Mouse (Mus musculus) olfactory bulb, adult 2 months (tissue): ENCODE data around the gene Itih4. TPM values are rescaled to one million over a fixed set of nuclear protein-coding genes. Genes with fewer than 3 reads are reported as not detected.

Experiments used
- H3K27ac ChIP-seq: fragments of 200-500 bp; 2 replicates; pipeline ENCODE4 v1.5.1; 2012; ENCODE audit warnings: low read depth, low read length; ENCODE audit not compliant: insufficient read depth
- H3K4me1 ChIP-seq: fragments of 200-500 bp; 2 replicates; pipeline ENCODE4 v1.6.1; 2012; ENCODE audit warnings: low read length; ENCODE audit not compliant: control insufficient read depth, insufficient read depth
- H3K4me3 ChIP-seq: fragments of 200-500 bp; 2 replicates; pipeline ENCODE4 v1.5.1; 2012; ENCODE audit warnings: mild to moderate bottlenecking, low read depth, low read length, moderate library complexity; ENCODE audit not compliant: insufficient read depth
- CTCF ChIP-seq: fragments of 200-500 bp; IDR thresholded peaks from 2 replicates; pipeline ENCODE4 v1.5.1; 2012; ENCODE audit warnings: low read depth, mild to moderate bottlenecking, low read length, moderate library complexity; ENCODE audit not compliant: insufficient read depth
- POLR2A ChIP-seq: fragments of 200-500 bp; IDR thresholded peaks from 2 replicates; pipeline ENCODE4 v1.6.1; 2012; ENCODE audit warnings: mild to moderate bottlenecking, low read depth, low read length, moderate library complexity; ENCODE audit not compliant: insufficient read depth
- WGBS: fragments of 180-500 bp; shearing (Covaris S2); methylation state at CpG from one replicate; pipeline ENCODE4 v1.1.7; 2018; 5-methylcytosine and 5-hydroxymethylcytosine counted together
- polyA plus RNA-seq: library from polyadenylated mRNA; stranded (reverse); fragments of >200 nt; gene quantifications from 2 replicates; pipeline ENCODE4 v1.2.4, GENCODE M21; 2012; ENCODE audit warnings: low replicate concordance; ENCODE audit not compliant: missing spikeins, insufficient read depth, insufficient read length

The Itih4 gene
- polyA plus RNA-seq, 1 experiment, result not detected

DNA sequence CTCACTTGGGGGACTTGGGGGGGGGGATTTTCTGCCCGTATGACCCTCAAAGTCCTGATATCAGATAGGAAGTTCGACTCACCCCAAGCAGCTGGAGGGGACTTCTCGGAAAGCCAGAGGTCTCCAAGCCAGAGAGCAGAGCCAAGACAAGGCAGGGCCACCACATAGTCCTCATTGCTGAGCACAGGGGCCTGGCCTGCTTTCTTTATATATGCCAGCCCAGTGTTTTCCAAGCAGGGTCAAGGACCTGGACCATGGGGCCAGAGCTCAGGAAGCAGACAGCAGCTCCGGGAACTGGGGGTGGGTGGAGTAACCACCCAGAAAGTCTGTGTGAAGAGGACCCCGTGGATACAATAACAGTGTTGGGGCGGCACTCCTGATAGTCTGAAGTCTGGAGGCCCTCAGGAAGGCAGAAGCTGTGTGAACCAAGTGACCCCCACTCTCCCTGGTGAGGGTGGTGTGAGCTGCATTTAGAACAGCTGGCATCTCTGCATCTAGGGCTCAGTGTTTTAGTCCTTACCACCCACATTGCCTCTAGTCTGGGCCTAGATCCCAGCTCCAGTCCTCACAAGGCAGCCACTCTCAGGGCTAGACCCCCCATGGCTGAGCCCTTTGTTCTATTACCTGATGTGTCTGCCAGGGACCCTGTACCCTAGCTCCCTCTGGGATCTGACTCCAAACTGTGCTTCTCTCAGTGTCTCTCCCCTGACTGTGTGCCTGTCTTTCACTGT is 37.3 kb downstream of the Itih4 start, which contains the start of gene Itih3:
Gene Itih3, minus strand, starts transcription at position 386 of the 731 bp plus-strand sequence.
- TF ChIP-seq CTCF (no peak), POLR2A (no peak)
- Histone ChIP-seq H3K4me3 (no peak within 1 kb of the TSS), H3K4me1 (peaks cover 5% of the 10 kb centered on the region; the same call in 1 of the 2 replicates), H3K27ac (peak within 1 kb of the TSS; percentile 38)
- 47% methylated on average over 6 of the region's 6 CpGs for whole genome bisulfite sequencing

DNA sequence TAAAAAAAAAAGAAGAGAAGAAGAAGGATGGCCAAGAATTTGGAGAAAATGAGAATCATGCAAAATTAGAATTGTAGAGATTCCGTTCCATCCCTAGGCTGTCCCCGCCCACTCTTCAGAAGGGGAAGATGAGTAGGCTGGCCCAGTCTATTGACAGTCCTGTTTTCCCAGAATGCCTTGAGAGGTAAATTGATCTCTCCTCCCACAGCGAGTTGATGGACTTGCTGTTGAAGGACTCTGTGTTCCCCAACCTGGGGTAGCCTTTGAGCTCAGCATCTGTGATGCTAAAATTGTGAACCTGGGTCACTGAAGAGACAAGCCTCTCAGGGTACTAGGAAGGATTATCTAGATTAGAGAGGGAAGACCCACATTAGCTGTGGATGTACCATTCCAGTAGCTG is 39.2 kb downstream of the Itih4 start:
- 93% methylated on average over 3 of the region's 3 CpGs for WGBS
- Histone ChIP-seq H3K27ac (no peak overlapping the region), H3K4me3 (no peak overlapping the region), H3K4me1 (peaks cover 5% of the 10 kb centered on the region; the same call in 1 of the 2 replicates)
- TF ChIP-seq CTCF (no peak), POLR2A (no peak)

DNA sequence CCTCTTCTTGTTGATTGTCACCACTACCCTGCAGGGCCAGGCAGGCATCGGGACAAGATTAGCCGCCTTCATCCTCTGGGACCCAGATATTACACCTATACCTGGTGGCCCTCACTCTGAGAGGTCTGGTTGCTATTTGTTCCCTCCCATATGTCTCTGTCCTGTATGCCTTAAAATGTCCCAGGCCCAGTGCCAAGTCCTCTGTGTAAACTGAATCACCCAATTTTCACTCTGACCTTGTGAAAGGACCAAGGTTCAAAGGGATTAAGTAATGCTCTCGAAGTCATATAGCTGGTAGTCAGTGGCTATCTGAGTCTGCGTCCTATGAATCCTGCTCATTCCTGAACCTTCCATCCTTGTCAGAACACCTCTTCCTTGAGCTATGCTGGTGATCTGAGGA is 44.1 kb downstream of the Itih4 start:
- Histone ChIP-seq H3K4me3 (no peak overlapping the region), H3K27ac (no peak overlapping the region), H3K4me1 (no peaks in the 10 kb centered on the region)
- 96% methylated on average over 4 of the region's 4 CpGs for WGBS
- TF ChIP-seq POLR2A (no peak), CTCF (no peak)

DNA sequence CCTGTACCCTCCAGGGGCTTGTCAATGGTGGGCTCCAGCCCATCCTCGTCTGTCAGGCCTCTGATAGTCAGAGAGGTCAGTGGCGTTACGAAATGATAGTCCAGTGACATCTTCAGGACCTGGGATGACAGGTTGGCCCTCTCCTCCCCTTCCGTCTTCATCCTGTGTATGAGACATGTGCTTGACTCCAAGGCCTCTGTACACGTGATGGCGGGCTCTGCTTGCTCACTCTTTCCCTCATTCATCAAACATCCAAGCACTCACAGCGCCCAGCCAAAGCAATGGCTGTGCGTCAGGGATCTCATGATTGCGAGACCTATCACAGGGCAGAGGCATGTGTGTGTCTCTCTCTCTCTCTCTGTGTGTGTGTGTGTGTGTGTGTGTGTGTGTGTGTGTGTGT is 47.1 kb downstream of the Itih4 start:
- TF ChIP-seq CTCF, result no peak
- no peak for TF ChIP-seq POLR2A
- no peaks in the 10 kb centered on the region for H3K4me1 ChIP-seq
- WGBS, result 90% methylated on average over 9 of the region's 9 CpGs
- no peak overlapping the region for H3K4me3 ChIP-seq
- H3K27ac ChIP-seq, result no peak overlapping the region

DNA sequence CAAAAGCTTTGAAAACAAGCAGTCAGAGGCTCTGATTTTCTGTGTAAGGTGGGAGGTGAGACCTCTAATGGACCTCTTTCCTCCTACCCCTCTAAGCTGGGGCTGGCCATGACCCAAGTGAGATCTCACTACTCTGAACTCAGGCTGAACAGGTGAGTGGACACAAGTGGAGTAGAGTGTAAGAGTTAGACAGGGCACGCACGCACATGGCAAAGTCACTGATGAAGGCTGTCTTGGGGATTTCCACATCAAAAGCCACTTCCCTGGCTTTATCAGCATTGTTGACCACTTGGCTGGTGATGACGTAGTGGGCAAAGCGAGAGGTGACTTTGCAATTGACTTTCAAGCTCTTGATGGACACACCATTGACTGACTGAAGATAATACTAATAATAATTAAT is 56.0 kb downstream of the Itih4 start:
- no peak overlapping the region for H3K27ac ChIP-seq
- TF ChIP-seq POLR2A, result no peak
- TF ChIP-seq CTCF, result no peak
- H3K4me3 ChIP-seq, result no peak overlapping the region
- WGBS, result 95% methylated on average over 4 of the region's 4 CpGs
- no peaks in the 10 kb centered on the region for H3K4me1 ChIP-seq

DNA sequence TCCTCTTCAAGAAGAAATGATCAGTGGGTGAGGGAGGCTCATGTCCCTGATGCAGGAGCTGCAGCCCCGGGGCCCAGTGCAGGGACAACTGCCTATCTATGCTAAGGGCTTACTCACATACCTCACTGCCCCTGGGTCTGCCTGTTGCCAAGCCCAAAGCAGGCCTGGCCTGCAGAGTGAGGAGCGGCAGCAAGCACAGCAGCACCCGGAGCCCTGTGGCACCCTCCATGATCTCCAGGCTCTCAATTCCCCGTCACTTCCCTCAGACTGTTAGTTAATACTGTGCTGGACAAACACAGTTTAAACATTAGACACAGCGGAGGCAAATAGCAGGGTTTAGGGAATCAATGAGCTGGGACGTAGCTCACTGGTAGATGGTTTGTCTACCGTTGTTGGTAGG is 56.8 kb downstream of the Itih4 start, which contains the start of gene Itih1:
Gene Itih1, minus strand, starts transcription at position 252 of the 400 bp plus-strand sequence.
- 88% methylated on average over 7 of the region's 7 CpGs for WGBS
- no peak for TF ChIP-seq POLR2A
- no peak for TF ChIP-seq CTCF
- Histone ChIP-seq H3K4me3 (no peak within 1 kb of the TSS), H3K4me1 (no peaks in the 10 kb centered on the region), H3K27ac (no peak within 1 kb of the TSS)

DNA sequence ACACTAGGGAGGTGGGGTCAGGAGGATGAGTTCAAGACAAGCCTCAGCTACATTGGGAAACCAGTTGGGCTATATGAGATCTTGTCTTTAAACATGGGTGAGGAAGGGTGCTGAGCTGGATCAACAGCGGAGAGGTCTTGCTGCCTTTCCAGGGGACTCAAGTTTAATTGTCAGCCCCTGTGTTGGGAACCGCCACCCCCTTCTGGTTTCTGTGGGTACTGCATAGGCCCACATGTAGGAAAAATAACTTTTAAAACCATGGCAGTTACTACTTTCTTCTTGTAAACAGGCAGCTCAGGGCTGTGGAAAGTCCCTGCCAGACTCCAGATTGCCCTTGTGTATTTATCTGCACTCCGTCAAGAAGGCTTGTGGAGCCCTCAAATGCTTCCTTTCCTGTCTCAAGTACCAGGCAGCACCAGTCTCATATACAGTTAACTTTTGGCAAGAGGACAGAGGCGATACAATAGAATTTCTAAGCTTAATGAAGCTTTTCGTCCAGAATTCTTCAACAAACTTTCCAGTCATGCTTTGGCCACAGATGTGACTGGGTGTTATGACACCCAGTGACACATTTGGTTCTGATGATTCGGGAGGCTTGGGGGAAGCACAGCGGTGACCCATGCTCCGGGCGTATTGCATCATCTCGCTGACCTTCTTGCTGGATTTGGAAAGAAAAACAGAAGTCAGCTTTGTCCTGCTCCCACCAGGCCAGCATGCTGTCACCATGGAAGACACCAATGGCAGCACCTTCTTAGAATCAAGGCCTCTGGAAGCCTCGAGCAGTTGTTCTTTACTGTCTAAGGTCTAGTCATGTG is 57.8 kb downstream of the Itih4 start:
- TF ChIP-seq POLR2A (no peak), CTCF (no peak)
- Histone ChIP-seq H3K27ac (no peak overlapping the region), H3K4me1 (no peaks in the 10 kb centered on the region), H3K4me3 (no peak overlapping the region)
- 66% methylated on average over 11 of the region's 11 CpGs for WGBS

DNA sequence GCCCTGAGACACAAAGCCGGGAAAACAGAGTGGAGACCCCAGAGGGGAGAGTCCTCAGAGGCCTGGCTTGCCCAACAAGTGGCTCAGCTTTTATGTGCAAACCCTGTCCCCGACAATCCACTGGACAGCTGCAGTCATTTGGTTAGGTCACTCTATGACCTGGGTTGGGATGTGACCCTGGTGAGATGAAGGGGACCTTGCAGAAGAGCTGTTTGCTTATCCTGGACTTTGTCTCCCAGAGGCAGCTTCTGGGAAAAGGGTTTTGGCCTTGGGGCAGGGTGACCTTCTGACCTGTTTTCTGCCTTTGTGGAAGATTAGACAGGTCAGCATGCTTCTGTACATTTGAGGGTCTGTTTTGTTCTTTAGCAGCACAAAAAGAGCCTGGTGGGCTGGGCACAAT is 58.5 kb downstream of the Itih4 start:
- Histone ChIP-seq H3K4me3 (no peak overlapping the region), H3K4me1 (no peaks in the 10 kb centered on the region), H3K27ac (no peak overlapping the region)
- WGBS, result 82% methylated on average over 2 of the region's 2 CpGs
- TF ChIP-seq POLR2A, result no peak
- no peak for TF ChIP-seq CTCF

DNA sequence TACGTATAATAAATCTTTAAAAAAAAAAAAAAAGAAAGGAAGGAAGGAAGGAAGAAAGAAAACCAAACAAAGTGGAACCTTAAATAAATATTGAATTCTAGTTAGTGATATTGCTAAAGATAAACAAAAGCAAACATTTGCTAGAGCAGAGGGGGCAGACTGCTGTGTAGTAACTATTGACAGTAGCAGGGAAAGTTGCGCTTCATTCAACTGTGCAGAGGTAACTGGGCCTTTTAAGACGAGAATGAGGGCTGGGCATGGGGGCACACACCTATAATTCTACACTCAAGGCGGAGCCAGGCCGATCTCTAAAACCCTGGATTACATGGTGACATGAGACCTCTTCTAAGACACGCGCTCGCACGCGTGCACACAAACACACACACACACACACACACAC is 63.7 kb downstream of the Itih4 start:
- H3K4me1 ChIP-seq, result no peaks in the 10 kb centered on the region
- no peak overlapping the region for H3K27ac ChIP-seq
- TF ChIP-seq CTCF (no peak), POLR2A (no peak)
- WGBS, result 96% methylated on average over 10 of the region's 10 CpGs
- H3K4me3 ChIP-seq, result no peak overlapping the region
